Mouse (Mus musculus) lung, postnatal 0 days (tissue): ENCODE measurements at regions not wholly inside any gene's neighbourhood (a gene's known extent, or its start where the extent isn't known, plus 50 kb on each side); places are given as distances from the start of the nearest gene placed in this dataset.
A peak's percentile ranks its signal among the peaks of the same experiment; 100 is the strongest.

Experiments
- ATAC-seq: fragments of 200-750 bp; cut with Nextera tagmentation; 2 replicates; pipeline ENCODE4 v1.8.0; 2017; ENCODE audit warnings: moderate library complexity
- DNase-seq: peaks from one replicate; pipeline ENCODE4 v3.0.0-alpha.2; 2016; ENCODE audit warnings: low spot score
- H3K27ac ChIP-seq: fragments of 300-500 bp; sonication (generic); 2 replicates; pipeline ENCODE4 v1.5.1; 2014; ENCODE audit warnings: antibody characterized with exemption, mild to moderate bottlenecking, low read length, mixed read lengths
- H3K27me3 ChIP-seq: fragments of 300-500 bp; sonication (generic); replicated peaks from 2 replicates; pipeline ENCODE4 v1.6.1; 2014; ENCODE audit warnings: low read length, mixed read lengths; ENCODE audit not compliant: insufficient read depth
- H3K36me3 ChIP-seq: fragments of 300-500 bp; sonication (generic); 2 replicates; pipeline ENCODE4 v1.6.1; 2014; ENCODE audit warnings: low read length, mixed read lengths; ENCODE audit not compliant: insufficient read depth
- H3K4me1 ChIP-seq: fragments of 300-500 bp; sonication (generic); 2 replicates; pipeline ENCODE4 v1.6.1; 2014; ENCODE audit warnings: antibody characterized with exemption, low read depth, low read length, mixed read lengths; ENCODE audit not compliant: insufficient read depth
- H3K4me2 ChIP-seq: fragments of 300-500 bp; sonication (generic); replicated peaks from 2 replicates; pipeline ENCODE4 v1.6.1; 2014; ENCODE audit warnings: low read depth, mild to moderate bottlenecking, low read length, moderate library complexity, mixed read lengths
- H3K4me3 ChIP-seq: fragments of 300-500 bp; sonication (generic); 2 replicates; pipeline ENCODE4 v1.5.1; 2014; ENCODE audit warnings: low read depth, low read length
- H3K9ac ChIP-seq: fragments of 300-500 bp; sonication (generic); replicated peaks from 2 replicates; pipeline ENCODE4 v1.6.1; 2014; ENCODE audit warnings: low read depth, mild to moderate bottlenecking
- H3K9me3 ChIP-seq: fragments of 300-500 bp; sonication (generic); 2 replicates; pipeline ENCODE4 v1.6.1; 2016; ENCODE audit warnings: low read length, mixed read lengths
- CTCF ChIP-seq: IDR thresholded peaks from 2 replicates; pipeline ENCODE4 v1.5.1; 2016; ENCODE audit warnings: antibody characterized with exemption, mild to moderate bottlenecking
- EP300 ChIP-seq: IDR thresholded peaks from 2 replicates; pipeline ENCODE4 v1.6.1; 2016; ENCODE audit warnings: antibody characterized with exemption, mild to moderate bottlenecking, control low read depth
- WGBS: fragments of 180-500 bp; shearing (Covaris S2); extraction: QIAGEN DNeasy Blood & Tissue Kit; methylation state at CpG from one replicate; pipeline ENCODE4 v1.1.7; 2014; 5-methylcytosine and 5-hydroxymethylcytosine counted together

DNA sequence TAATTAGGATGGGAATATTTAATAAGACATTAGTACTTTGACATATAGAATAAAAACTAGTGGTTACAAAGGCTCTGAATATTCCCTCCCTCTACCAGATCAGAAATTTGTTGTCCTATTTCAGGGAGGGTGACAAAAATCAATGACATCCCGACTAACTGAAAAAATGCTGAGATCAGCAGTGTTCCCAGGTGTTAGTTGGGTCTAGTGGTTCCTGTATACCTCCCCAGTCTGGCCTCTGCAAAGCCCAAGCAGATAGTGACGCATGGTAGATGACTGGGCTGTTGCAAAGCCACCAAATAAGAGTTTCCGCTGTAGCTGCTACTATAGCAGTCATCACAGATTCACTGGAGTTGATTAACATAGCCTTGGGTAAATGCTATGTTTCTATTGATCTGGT lies 59.9 kb upstream of the Gm4791 start:
- Histone ChIP-seq H3K27ac (no peak overlapping the region), H3K4me1 (no peaks in the 10 kb centered on the region), H3K9ac (no peak overlapping the region), H3K27me3 (no peaks in the 10 kb centered on the region), H3K4me3 (no peak overlapping the region), H3K36me3 (no peaks in the 10 kb centered on the region), H3K4me2 (no peak overlapping the region), H3K9me3 (no peaks in the 10 kb centered on the region)
- no peak for ATAC-seq
- DNase-seq: no peak
- TF ChIP-seq EP300 (no peak), CTCF (no peak)
- WGBS: 74% methylated on average over 3 of the region's 3 CpGs

DNA sequence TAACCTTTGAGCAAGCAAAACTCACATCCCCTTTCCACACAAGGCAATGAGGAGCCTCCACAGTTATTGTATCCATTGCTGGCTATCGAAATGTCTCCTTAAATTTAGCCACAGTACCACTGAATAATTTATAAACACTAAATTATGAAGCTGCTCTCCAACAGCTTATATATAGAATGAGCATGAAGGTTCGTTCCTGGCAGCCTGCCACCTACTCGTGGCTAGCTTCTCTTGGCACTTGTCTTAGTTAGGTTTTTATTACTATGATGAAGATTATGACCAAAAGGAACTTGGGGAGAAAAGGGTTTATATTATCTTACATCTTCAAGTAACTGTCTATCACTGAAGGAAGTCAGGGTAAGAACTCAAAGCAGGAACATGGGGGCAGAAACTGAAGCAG lies 72.9 kb upstream of the Gm4791 start:
- Histone ChIP-seq H3K27ac (no peak overlapping the region), H3K4me1 (no peaks in the 10 kb centered on the region), H3K9ac (no peak overlapping the region), H3K27me3 (no peaks in the 10 kb centered on the region), H3K4me3 (no peak overlapping the region), H3K36me3 (no peaks in the 10 kb centered on the region), H3K9me3 (no peaks in the 10 kb centered on the region), H3K4me2 (no peak overlapping the region)
- DNase-seq (no peak), ATAC-seq (no peak)
- no peak for TF ChIP-seq EP300
- TF ChIP-seq CTCF: no peak
- WGBS: 46% methylated on average over 3 of the region's 3 CpGs

DNA sequence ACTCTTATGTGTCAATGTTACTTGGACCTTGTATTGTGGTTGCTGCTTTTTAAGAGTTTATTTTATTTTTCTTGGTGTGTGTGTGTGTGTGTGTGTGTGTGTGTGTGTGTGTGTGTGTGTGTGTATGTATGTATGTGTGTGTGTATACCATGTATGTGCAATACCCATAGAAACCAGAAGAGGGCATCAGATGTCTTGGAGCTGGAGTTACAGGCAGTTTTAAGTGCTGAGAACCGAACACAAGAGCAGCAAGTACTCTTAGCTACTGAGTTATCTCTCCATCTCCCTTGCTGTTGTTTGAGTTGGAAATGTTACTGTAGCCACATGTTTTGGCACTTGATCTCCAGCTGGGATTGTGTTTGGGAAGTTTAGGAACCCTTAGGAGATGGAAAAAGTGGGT lies 78.5 kb upstream of the Gm4791 start:
- ATAC-seq: no peak
- WGBS: 88% methylated on average over 1 of the region's 1 CpGs
- TF ChIP-seq EP300 (no peak), CTCF (no peak)

DNA sequence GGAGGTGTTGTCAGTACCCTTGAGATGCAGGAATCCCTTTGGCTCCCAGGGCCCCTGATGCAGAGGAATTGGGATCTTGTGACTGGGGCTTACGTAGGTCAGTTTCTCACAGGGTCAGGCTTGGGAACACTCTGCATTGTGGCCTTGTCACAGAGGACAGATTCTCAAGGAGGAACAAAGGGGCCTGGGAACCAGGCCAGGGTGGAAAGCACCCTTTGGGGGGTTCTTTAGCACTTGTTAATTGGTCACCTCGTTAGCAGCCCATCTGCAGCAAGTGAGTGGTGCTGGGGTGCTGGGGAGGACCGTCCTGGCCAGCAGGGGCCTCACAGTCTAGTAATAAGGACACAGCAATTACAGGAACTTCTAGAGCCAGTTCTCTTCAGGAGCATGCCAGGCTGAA lies 85.3 kb upstream of the Gm4791 start:
- Histone ChIP-seq H3K27ac (no peak overlapping the region), H3K36me3 (no peaks in the 10 kb centered on the region), H3K9me3 (no peaks in the 10 kb centered on the region), H3K4me2 (no peak overlapping the region), H3K27me3 (no peaks in the 10 kb centered on the region), H3K4me1 (no peaks in the 10 kb centered on the region), H3K4me3 (no peak overlapping the region), H3K9ac (no peak overlapping the region)
- peak; percentile 39 for DNase-seq
- WGBS: 28% methylated on average over 3 of the region's 3 CpGs
- ATAC-seq: peak; percentile 61
- TF ChIP-seq CTCF: no peak
- TF ChIP-seq EP300: no peak

More for the DNA sequence above, 78.5 kb upstream of the Gm4791 start:
- H3K4me3 ChIP-seq: no peak overlapping the region
- no peak for DNase-seq
- H3K9me3 ChIP-seq: no peaks in the 10 kb centered on the region; the same call in 1 of the 2 replicates
- no peaks in the 10 kb centered on the region for H3K4me1 ChIP-seq
- no peak overlapping the region for H3K9ac ChIP-seq
- H3K27ac ChIP-seq: no peak overlapping the region
- H3K27me3 ChIP-seq: no peaks in the 10 kb centered on the region
- no peak overlapping the region for H3K4me2 ChIP-seq
- no peaks in the 10 kb centered on the region for H3K36me3 ChIP-seq

DNA sequence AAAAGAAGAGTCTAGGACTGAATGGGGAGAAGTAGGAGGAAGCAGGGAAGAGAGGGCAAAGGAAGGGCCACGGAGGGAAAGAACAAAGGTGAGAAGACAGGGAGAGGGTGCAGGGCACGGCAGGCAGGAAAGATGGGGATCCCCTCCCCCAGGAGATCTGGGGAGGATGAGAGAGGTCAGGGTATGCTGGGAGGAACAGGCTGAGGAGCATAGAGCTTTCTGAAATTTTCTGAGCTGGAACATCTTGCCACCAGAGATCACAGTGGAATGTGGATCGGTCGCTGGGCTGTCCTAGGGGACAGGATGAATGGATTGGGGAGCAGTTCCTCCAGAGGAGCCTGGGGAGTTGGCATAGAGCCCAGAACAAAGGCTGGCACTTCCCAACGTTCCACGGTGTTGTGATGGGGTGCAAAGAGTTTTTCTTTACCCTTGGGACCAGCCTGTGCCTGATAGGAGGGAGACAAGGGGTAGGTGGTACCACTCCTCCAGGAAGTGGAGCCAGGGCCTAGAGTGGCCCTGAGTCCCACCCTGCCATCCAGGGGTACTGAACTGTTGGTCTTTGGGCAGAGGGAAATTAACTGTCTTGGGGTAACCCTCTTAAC lies 89.0 kb upstream of the Gm4791 start:
- ATAC-seq (no peak), DNase-seq (no peak)

DNA sequence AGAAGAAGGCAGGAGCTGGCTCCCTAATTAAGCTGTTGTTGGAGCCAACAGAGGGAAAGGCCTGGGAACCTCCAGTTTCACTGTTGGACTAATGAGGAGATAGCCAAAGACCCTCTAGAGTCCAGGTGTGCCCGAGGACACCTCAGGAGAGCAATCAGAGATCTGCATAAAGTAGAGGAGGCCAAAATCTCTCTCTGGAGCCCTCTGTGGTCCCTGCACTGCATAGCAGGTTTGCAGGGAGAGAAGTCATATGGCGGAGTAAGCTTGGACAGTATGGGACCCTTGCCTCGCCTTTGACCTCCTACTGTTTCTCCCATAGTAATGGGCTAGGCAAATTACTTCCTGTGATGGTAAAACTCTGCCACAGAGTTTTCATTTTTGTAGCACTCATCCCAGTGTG lies 93.5 kb upstream of the Gm4791 start:
- 79% methylated on average over 3 of the region's 3 CpGs for WGBS
- TF ChIP-seq EP300 (no peak), CTCF (no peak)

More for the DNA sequence above, 89.0 kb upstream of the Gm4791 start:
- no peak overlapping the region for H3K4me3 ChIP-seq
- WGBS: 32% methylated on average over 6 of the region's 6 CpGs
- H3K4me2 ChIP-seq: no peak overlapping the region
- TF ChIP-seq EP300 (no peak), CTCF (no peak)
- H3K4me1 ChIP-seq: no peaks in the 10 kb centered on the region
- no peaks in the 10 kb centered on the region for H3K27me3 ChIP-seq
- no peaks in the 10 kb centered on the region for H3K9me3 ChIP-seq
- no peak overlapping the region for H3K27ac ChIP-seq
- H3K9ac ChIP-seq: no peak overlapping the region
- H3K36me3 ChIP-seq: no peaks in the 10 kb centered on the region

More for the DNA sequence above, 93.5 kb upstream of the Gm4791 start:
- H3K4me2 ChIP-seq: no peak overlapping the region
- no peak overlapping the region for H3K9ac ChIP-seq
- no peaks in the 10 kb centered on the region for H3K36me3 ChIP-seq
- no peaks in the 10 kb centered on the region for H3K4me1 ChIP-seq
- no peaks in the 10 kb centered on the region for H3K9me3 ChIP-seq
- no peak for DNase-seq
- no peak for ATAC-seq
- H3K27me3 ChIP-seq: no peaks in the 10 kb centered on the region
- H3K27ac ChIP-seq: no peak overlapping the region
- H3K4me3 ChIP-seq: no peak overlapping the region
